Mouse (Mus musculus): Measurements from ENCODE around the gene Tbrg4.
A peak's percentile ranks its signal among the peaks of the same experiment; 100 is the strongest.

- TF ChIP-seq CTCF (IDR thresholded peaks at IDR 0.05 in 2 of 3, conservative IDR thresholded peaks at IDR 0.05 in 1 of 3; ENCODE audit: control insufficient read depth in 1 of 3, insufficient read depth in 1 of 3, low read depth in 2 of 3, low read length in 3 of 3, poor library complexity in 1 of 3, severe bottlenecking in 1 of 3) (no peak), UBTF (IDR thresholded peaks at IDR 0.05; ENCODE audit: borderline replicate concordance, insufficient read depth, low read depth, low read length) (no peak), POLR2AphosphoS2 (IDR thresholded peaks at IDR 0.05; ENCODE audit: low read length) (no peak), POLR2A (IDR thresholded peaks at IDR 0.05; ENCODE audit: control insufficient read depth in 1 of 2, insufficient read depth in 1 of 2, low read depth in 1 of 2, low read length in 2 of 2, poor library complexity in 1 of 2) (peak in 1 of 2 experiments; percentile 49; a peak in 1 of 4 replicates), HCFC1 (IDR thresholded peaks at IDR 0.05; ENCODE audit: low read depth, low read length) (no peak), MEF2A (IDR thresholded peaks at IDR 0.05; ENCODE audit: extremely low read depth, insufficient replicate concordance, low read depth, low read length, poor library complexity, severe bottlenecking) (no peak), USF2 (IDR thresholded peaks at IDR 0.05; ENCODE audit: borderline replicate concordance in 1 of 2, insufficient read depth in 1 of 2, low read depth in 1 of 2, low read length in 2 of 2) (no peak), ZC3H11A (IDR thresholded peaks at IDR 0.05; ENCODE audit: low read depth, low read length) (no peak), NRF1 (IDR thresholded peaks at IDR 0.05; ENCODE audit: insufficient read depth, low read depth, low read length, poor library complexity, severe bottlenecking) (no peak)
Observed at GRCm38 (mm10) chr11:6626388-6626772, 513 bp upstream of the Tbrg4 start.
